Mouse (Mus musculus) kidney, postnatal 10 days (tissue): ENCODE results near the gene Usp51.
"Not testable (repeated sequence)": the region's sequence is repeated elsewhere in the genome, so short reads cannot be mapped to it uniquely, and the experiment has no call there.

ENCODE experiments used
- DNase-seq: peaks from one replicate; pipeline ENCODE4 v3.0.0; 2021; ENCODE audit warnings: mixed read lengths

The Usp51 gene

DNA sequence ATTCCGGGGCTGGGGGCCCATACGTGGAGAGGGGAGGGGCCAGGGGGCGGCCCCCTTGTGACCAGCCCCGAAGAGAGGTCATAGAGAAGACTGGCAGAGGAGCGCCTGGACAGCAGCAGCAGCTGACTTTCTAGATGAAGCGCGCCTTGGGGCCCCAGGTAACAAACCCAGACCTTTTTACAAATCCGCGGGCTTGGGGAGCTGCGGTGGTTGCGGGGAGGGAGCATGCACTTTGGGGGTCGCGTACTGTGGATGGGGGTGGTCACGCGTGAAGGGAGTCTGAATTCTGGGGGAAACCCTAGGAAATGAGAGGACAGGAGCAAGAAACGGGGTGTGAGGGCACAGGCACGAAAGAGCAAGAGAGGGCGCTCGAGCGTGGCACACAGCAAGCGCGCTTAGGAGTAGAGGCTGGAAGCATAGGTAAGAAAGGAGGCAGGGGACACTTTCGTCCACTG is at the start of gene Usp51:
Usp51 (plus strand) TSS at position 83 of the 455 bp plus-strand sequence.
- DNase-seq: peak; percentile 43

- no peak for DNase-seq
These were observed 36.7 kb upstream of the Usp51 start for GRCm38 (mm10) chrX:152969606-152970005.

DNA sequence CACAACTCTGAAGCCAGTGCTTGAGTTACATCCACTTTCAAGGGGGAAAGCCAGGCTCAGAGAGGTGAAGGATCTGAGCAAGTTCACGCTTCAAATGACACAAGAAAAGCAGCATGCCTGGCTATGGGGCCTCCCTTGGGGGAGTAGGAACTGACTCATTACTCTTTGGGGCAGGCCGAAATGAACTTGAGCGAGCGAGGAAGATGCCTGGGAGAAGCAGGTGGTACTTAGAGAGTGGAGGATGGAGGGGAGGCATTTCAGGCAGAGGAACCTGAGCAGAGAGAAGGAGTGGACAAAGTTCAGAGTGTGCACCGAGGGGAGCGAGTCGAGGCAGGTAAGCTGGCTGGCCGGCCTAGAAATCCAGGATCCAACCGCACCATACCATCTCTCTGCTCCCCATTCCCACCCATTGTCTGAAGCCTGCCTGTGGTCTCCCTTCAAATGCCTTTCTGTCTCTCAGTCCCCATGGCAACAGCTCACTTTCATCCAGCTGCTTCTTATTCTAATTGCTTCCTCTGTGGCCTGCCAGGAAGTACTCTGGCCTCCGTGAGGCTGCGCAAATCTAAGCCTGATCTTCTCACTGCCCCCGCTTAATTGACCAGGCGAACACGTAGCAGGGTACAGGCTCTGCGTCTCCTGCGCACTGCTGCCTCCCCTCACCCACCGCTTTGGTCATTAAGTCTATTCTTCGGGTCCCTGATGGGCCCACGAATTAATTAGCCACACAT is 32.6 kb upstream of the Usp51 start:
- not testable (repeated sequence) for DNase-seq

- peak; percentile 11 for DNase-seq
These were observed 32.0 kb upstream of the Usp51 start for GRCm38 (mm10) chrX:152974204-152974661.

DNA sequence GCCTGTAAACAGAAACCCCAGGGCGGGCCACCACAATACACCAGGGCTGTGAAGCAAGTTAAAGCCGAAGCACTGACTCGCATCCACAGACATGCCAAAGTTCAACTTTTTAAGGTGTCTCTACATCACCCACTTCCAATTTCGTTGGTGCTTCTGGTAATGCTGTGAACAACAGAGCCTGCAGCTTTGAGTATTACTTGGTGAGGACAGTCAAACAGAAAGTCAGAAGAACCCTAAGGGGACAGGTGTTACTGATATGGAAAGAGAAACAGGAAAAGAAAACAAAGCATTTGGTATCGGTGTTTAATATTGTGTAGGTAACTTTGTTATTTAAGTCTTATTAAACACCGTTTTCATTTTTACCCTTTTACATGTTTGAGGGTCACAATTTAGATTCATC is 29.7 kb upstream of the Usp51 start:
- DNase-seq: no peak

DNA sequence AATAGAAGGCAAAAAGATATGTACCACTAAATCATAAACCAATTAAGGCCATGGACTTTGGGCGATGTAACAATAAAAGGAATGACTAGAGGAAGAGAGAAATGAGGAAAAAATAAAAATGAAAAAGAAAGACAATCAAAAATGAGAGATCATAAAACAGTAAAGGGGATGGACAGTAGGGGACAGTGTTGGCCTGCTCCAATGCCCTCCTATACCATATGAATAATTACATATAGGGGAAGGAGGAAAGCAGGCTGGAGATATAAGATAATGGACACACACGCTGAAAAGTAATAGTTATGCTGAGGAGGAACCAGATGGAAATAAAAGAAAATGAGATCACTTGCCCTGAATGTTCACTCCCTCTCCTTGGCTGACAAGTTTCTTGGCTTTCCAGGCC is 21.3 kb upstream of the Usp51 start:
- no peak for DNase-seq

DNA sequence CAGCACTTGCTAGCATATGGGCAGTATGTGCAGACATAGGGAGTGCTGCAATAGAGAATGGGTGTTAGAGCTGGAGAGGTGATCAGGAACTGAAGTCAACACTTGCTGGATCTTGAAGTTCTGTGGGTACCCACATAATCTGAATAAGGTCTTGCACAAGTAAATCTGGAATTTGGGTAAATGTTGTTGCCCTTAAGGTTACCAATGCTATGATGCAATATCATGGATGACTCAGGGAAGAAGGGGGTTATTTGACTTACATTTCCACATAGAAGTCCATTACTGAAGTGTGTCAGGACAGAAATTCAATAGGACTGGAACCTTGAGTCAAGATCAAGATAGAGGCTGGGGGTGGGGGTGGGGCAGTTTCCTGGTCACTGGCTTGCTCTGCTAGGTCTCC is 16.4 kb upstream of the Usp51 start:
- not testable (repeated sequence) for DNase-seq

DNA sequence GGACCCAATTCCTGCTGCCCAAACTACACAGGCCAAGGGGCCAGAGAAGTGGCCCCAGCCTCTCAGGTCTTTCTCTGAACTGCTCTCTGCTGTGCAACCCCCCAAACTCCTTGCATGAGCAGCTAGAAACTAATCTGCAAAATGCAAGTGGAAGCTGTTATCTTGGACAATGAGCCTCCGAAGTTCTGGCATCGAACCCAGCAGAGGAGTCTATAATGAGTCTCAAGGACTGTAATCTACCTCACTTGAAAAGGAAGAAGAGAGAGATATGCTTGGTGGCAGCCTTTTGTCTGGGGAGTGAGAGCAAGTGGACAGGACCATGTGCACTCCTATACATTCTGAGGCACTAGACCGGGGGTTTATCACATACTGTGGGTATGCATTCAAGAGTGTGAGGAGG is 10.2 kb upstream of the Usp51 start:
- DNase-seq: not testable (repeated sequence)

GRCm38 (mm10) chrX:153007021-153007684 is 884 bp downstream of the Usp51 start:
- DNase-seq: peak; percentile 72

DNA sequence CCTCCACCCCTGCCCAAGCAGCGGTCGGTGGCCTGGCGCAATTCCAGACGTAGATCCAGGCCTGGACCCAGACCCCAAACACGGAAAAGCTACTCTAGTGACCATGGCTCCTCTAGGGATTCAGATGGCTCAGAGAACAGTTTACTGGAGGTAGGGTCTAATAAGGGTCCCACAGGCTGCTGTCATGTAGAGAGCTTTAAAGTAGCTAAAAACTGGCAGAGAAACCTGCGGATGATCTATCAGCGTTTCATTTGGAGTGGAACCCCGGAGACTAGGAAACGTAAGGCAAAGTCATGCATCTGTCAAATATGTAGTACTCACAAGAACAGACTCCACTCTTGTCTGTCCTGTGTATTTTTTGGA is 1.4 kb downstream of the Usp51 start:
- DNase-seq: no peak

- not testable (repeated sequence) for DNase-seq
These were observed 19.0 kb downstream of the Usp51 start for GRCm38 (mm10) chrX:153025255-153025654.

- DNase-seq: not testable (repeated sequence)
These were observed 19.4 kb downstream of the Usp51 start for GRCm38 (mm10) chrX:153025709-153026108.

GRCm38 (mm10) chrX:153031547-153031946 is 25.3 kb downstream of the Usp51 start:
- DNase-seq: not testable (repeated sequence)

GRCm38 (mm10) chrX:153037087-153037971 is 31.1 kb downstream of the Usp51 start, which contains the start of gene Mageh1:
Gene Mageh1, minus strand, starts transcription at chrX:153037575.
- DNase-seq: peak; percentile 87

GRCm38 (mm10) chrX:153037972-153038744 is 31.9 kb downstream of the Usp51 start:
- DNase-seq: not testable (repeated sequence)
